Mouse (Mus musculus): Measurements from ENCODE around the gene Gm5483.
"Not testable (repeated sequence)": the region's sequence is repeated elsewhere in the genome, so short reads cannot be mapped to it uniquely, and the experiment has no call there.

Gene Gm5483

GRCm38 (mm10) chr16:36183912-36184311 lies at the start of gene Gm5483:
TSS of gene Gm5483 (plus strand) at chr16:36184212.
- not testable (repeated sequence) for DNase-seq

GRCm38 (mm10) chr16:36138201-36138600 lies 45.8 kb upstream of the Gm5483 start:
- no peak for DNase-seq

GRCm38 (mm10) chr16:36156402-36156975 lies 27.5 kb upstream of the Gm5483 start, which contains the start of gene Stfa2l1:
TSS of gene Stfa2l1 (plus strand) at chr16:36156811.
- DNase-seq, result no peak

DNA sequence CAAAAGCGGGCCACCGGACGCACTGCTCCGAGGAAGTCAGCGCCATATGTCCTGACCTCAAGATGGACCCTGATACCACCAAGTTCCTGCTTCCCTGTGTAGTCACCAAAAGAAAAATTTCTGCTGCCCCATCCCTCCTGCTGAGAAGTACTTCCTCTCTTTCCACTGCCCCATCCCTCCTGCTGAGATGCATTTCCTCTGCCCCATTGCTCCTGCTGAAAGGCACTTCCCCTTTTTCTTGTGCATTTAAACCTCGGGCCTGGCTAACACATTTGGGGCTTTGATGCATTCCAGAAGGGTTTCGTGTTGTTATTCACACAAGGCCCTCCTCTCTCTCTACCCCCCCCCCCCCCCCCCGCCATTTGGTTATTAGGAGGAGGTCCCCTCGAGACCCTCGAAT lies 16.2 kb upstream of the Gm5483 start:
- not testable (repeated sequence) for DNase-seq

DNA sequence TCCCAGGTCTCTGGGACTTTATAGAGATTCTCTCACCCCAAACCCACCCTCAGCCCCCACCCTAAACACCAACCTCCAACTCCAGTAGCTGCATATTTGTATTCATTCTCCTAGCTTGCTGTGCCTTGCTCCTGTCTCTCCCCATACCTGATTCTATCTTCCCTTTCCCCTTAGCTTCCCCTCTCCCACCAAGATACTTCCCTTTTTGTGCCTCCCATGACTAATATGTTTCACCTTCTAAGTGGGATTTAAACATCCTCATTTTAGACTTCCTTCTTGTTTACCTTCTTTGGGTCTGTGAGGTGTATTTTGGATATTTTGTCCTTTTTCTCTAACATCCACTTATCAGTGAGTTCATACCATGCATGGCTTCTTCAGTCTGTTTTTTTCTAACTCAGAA lies 7.9 kb upstream of the Gm5483 start:
- DNase-seq, result no peak

GRCm38 (mm10) chr16:36179910-36180309 lies 4.1 kb upstream of the Gm5483 start:
- no peak for DNase-seq

DNA sequence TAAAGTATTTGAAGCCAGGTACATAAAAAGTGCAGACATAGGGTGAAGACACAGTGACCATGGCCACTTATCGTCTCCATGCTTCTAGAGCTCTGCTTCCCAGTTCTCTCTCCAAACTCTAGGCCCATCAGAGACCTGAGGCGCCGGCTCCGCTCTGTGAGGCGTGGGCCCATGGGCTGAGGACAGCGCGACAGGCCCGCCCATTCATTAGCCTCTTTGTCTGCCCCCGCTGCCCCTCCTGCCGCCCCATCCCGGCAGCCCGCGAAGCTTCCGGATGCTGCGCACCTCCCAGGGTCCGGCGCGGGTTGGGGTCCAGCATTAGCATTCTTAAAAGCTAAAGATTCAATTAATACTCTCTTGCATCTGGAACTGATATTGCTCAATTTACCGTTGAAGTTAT lies 15.2 kb downstream of the Gm5483 start:
- DNase-seq, result no peak

GRCm38 (mm10) chr16:36203846-36204245 lies 19.8 kb downstream of the Gm5483 start:
- no peak for DNase-seq

DNA sequence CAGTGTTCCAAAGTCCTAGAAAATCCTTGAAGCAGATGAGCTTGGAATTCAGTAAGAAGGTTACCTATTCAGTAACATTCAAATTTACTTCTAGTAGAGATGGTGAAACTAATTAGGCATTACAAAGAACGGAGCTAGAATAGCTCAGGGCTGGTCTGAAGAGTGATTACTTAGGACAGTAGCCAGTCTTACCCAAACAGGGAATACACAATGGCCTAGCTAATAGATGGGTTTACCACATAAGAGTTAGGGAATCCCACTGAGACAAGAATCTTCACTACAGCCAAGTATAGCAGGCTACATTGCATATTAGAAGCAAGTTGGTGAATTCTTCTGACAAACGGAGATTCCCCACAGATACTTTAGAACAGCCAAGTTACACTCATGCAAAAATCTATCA lies 21.7 kb downstream of the Gm5483 start:
- not testable (repeated sequence) for DNase-seq

- no peak for DNase-seq
These were observed 26.0 kb downstream of the Gm5483 start, which contains the start of gene Gm5416 for GRCm38 (mm10) chr16:36209967-36210453. TSS of gene Gm5416 (plus strand) at chr16:36210403.

- DNase-seq, result not testable (repeated sequence)
These were observed 37.2 kb downstream of the Gm5483 start, which contains the start of gene 2010005H15Rik for GRCm38 (mm10) chr16:36221168-36221567. TSS of gene 2010005H15Rik (plus strand) at chr16:36221468.

Measured in right cerebral cortex, adult 18-20 months (tissue).